Mouse (Mus musculus) inflammation-experienced regulatory T-cells, adult 6 months (primary cell): ENCODE measurements around the gene Nwd2. TPM values are rescaled to one million over a fixed set of nuclear protein-coding genes. Genes with fewer than 3 reads are reported as not detected.

Source experiments
- ATAC-seq: one replicate; pipeline ENCODE4 v1.8.0; 2017
- polyA plus RNA-seq, 3 experiments: library from polyadenylated mRNA; unstranded; fragments of 100-300 nt; shearing (Covaris generic); gene quantifications; one replicate each; pipeline ENCODE4 v1.2.1; 2017

The Nwd2 gene
- polyA plus RNA-seq, 3 experiments from 2014 or later: 0.21 TPM; not detected in 2

GRCm38 (mm10) chr5:63755938-63756337, 107.0 kb downstream of the Nwd2 start:
- ATAC-seq: peak; percentile 90

DNA sequence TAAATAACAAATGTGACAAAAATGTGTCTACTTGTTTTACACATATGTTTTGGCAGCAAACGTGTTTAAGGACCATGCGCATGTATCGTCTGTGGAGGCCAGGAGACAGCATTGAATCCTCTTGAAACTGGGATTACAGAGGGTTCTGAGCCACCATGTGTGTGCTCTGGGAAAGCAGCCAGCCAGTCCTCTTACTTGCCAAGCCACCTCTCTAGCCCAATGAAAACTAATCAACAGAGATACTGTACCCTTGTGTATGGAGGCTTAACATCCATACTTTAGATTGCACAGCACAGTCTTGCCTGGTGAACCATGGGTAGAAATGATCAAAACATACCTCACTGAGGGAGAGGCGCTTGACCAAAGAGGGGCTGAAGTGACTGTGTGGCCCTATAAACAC, 117.0 kb downstream of the Nwd2 start:
- ATAC-seq: no peak

DNA sequence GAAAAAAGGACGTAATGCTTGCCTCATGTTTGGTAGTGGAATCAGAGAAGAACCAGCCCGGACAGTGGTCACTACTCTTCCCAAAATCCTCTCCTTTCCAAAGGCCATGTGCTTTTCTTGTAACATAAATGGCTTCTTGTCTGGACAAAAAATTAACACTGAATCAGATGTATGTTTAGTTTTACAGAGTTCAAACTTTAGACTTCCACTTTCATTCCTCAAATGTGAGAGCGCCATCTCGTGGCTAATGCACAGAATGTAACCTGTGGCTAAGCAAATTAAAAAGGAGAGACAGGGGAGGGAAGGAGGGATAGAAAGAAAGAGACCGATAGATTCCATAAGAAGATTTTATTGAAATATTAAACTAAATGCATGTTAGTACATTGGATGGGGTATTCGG, 117.8 kb downstream of the Nwd2 start:
- ATAC-seq: peak; percentile 77

DNA sequence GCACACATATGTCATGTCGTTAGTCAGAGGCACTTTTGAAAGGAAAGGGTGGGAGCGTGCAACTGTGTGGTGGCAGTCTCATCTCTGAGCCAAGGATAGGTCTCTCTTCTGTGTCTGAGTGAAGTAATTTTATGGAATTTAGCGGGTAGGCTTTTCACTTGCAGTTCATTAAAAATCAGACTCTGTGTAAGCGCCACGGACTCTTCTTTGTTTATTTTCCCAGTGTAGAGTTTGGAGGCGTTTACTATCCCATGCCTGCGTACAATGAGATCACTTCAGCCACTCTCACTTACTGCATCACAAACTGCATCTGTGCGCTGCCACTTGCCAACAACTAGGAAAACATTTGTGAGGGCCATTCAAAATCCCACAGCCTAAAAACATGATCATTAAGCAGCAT, 118.6 kb downstream of the Nwd2 start:
- ATAC-seq: no peak

DNA sequence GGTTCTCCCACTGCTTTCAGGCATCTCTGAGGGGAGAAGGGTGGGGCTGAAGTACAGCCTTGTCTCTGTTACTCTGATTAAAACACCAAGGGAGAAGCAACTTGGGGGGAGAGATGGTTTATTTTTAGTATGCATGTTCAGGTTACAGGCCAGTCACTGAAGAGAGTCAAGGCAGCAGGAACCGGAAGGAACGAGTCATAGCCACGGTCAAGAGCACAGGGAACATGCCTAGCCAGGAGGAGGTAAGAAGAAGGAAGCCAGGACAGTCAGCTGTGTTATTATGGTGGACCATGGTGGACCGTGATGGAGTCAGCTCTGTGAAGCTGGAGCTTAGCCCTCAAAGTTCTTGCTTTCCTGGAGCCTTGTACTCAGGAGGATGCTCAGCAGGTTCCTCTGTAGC, 119.3 kb downstream of the Nwd2 start:
- ATAC-seq: no peak

- ATAC-seq: no peak
Measured at GRCm38 (mm10) chr5:63772971-63773370, 124.1 kb downstream of the Nwd2 start.

GRCm38 (mm10) chr5:63773603-63774002, 124.7 kb downstream of the Nwd2 start:
- no peak for ATAC-seq

- ATAC-seq: no peak
Measured at GRCm38 (mm10) chr5:63788156-63788826, 139.4 kb downstream of the Nwd2 start.

- no peak for ATAC-seq
Measured at GRCm38 (mm10) chr5:63811819-63812508, 163.1 kb downstream of the Nwd2 start, which contains the start of gene 0610040J01Rik. Gene 0610040J01Rik (plus strand): TSS chr5:63812363.

GRCm38 (mm10) chr5:63812509-63812865, 163.6 kb downstream of the Nwd2 start:
- no peak for ATAC-seq

DNA sequence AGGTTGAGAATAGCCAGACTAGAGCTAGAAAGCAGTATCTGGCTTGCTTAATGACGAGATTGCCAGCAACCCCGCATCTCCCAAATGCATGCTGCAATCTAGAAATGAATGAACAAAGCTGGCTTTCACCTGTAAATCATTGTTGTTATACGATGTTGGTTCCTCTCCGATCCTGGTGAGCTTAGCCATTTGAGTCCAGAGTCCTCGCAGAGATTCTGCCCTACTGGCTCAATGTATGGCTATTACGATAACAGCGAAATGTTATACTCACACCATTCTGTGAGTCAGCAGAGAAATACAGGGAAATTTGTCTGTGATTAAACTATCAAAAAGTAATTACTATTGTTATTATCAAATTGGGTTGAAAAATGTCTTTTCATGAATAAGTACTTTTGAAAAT, 167.7 kb downstream of the Nwd2 start:
- no peak for ATAC-seq

DNA sequence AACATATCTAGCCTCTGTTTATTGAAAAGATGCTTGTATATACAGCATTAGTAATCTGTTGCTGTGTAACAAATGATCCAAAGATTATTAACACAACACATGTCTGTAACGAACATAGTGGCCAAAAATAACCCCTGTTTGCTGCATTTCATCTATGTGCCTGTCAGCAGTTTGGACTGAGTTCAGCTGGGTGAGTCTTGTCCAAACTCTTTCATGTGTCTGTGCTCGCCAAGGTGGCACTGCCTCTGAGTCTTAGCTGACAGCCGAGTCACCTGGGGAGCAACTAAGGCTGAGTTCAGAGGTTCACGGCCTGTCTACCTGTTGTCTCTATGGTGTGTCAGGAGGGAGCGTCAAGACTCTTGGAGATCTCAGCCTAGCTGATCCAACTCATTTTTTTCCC, 168.4 kb downstream of the Nwd2 start:
- no peak for ATAC-seq

- no peak for ATAC-seq
Measured at GRCm38 (mm10) chr5:63818975-63819374, 170.1 kb downstream of the Nwd2 start.

DNA sequence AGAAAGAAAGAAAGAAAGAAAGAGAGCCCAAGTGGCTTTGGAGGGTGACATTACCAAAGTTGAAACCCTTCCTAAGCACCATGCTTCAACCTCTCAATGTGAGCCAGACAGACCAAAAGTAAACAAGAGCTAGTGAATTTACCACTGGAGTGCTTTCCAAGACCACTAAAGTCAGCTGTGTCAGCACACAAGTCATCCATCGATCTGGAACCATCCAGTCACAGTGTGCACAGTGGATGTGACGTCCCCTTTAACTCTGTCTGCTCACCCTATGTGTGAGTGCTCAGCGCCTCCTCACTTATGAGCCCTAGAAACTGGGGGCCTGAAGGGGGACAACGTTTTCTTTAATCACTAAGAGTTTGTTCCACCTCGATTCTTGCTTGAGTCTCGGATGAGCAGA, 170.6 kb downstream of the Nwd2 start:
- ATAC-seq: no peak

GRCm38 (mm10) chr5:63821176-63821575, 172.3 kb downstream of the Nwd2 start:
- ATAC-seq: no peak

DNA sequence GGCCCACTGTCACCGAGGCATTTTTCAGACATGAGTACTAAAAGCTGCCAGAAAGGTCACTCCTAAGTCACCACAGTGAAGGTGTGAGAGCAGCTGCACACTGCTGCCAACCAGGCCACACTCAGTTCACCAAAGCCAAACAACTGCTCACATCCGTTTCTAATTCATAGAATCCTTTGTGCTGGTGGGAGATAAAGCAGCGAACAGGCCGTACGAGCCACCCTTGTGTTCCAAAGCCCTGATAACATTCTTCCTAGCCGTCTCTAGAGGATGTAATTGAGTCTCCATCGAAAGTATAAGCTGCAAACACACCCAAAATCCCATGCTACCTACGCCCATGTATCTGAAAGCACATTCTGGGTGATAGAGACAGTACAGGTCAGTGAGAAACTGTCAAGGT, 173.0 kb downstream of the Nwd2 start:
- no peak for ATAC-seq

DNA sequence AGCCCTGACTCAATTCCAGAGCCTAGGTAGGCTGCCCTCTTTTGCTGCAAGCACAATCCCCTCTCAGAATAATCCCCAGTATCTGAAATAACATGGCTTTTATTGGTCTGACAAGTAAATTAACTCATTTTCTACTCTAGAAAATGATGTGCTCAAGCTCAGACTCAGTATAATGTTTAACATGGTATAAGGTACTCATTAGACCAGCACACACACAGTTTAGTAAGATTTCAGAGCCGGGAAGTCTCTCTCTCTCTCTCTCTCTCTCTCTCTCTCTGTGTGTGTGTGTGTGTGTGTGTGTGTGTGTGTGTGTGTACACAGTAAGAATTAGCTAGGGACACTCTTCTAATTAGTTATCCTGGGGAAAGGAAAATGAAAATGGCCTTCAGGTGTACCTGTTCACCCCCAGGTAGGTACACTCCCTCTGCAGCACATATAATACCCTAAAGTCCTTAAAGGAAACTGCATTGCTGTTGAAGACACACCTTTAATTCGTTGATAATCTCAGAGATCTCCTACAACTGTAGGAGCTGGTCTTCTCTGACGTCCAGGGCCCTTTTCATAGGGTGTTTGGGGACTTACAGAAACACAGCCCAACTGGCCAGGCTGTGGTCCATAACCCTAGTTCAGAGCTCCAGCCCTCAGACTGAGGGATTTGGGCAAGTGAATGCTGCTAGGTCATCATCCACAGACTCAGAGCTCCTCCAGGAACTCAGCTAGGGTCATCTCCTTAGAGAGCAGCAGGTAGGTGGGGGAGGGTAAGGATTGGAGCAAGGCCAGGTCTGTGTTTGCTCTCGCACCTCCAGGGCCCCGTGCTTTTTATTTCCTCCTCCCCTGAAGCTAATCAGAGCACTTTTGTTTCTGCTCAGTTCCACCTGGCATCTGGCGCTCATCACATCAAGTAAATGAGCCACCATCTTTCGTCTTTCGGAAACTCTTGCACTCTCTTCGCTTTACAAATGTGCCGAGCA, 174.7 kb downstream of the Nwd2 start:
- ATAC-seq: no peak

DNA sequence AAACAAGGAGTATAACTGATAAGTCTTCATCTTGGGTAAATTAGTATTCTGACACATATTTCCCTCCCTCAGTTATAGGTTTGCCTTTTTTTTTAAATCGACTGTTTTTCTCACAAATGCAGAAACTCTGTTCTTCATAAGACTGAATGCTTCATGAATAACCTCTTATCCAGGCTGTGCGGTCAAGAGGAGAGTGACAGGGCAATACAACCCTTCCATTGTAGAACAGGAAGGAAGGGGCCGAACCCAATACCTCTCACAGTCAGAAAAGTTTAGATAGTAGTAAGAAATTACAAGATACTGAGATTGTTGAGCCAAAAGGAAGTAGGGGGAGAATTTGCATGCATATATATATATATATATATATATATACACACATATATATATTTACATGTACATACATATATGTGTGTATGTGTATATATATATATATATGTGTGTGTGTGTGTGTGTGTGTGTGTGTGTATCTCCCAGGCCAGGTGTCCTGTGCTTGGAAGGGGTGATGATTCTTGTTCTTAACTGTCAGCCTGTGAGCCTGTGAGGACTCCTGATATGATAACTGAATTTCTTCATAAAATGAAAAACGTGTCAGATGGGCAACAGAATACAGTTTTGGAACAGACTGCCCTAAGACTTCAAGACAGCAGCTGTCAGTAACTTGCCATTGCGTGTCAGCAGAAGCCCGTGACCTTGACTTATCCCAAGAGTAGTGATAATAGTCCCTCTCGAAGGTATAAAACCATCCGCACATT, 175.9 kb downstream of the Nwd2 start:
- no peak for ATAC-seq

- ATAC-seq: no peak
Measured at GRCm38 (mm10) chr5:63825881-63826280, 177.0 kb downstream of the Nwd2 start.

- no peak for ATAC-seq
Measured at GRCm38 (mm10) chr5:63827006-63827405, 178.1 kb downstream of the Nwd2 start.

- no peak for ATAC-seq
Measured at GRCm38 (mm10) chr5:63827415-63828053, 178.6 kb downstream of the Nwd2 start.
